In genomic region chr5:124236180-124236579, GRCm38 (mm10) we compare ENCODE assay signal across 20 mouse cellular contexts. TPM values are rescaled to one million over a fixed set of nuclear protein-coding genes. Genes with fewer than 3 reads are reported as not detected.
A peak's percentile ranks its signal among the peaks of the same experiment; 100 is the strongest.
DNase-seq lines count a peak whose midpoint lies in the region; ATAC-seq and TF ChIP-seq lines count a peak whose summit lies in the region.
"Had no signal": no experiment of that assay in that cellular context is flagged by ENCODE, and none has a peak within 500 bp of the region (broad histone marks: within the 10 kb centered on the region; RNA-seq: fewer than 3 reads in every experiment).

No protein-coding gene starts in this region.

- H3K36me3 ChIP-seq in liver, postnatal 0 days (replicated peaks; ENCODE audit: insufficient read depth, low read length) = no peaks in the 10 kb centered on the region
- H3K36me3 ChIP-seq: midbrain, embryonic 12.5 days had no signal

- peak overlapping the region; percentile 95 for H3K27ac ChIP-seq in liver, postnatal 0 days (ENCODE audit: low read depth)
- H3K27ac ChIP-seq in layer of hippocampus, adult 2 months = no peak overlapping the region
- H3K27ac ChIP-seq: hindbrain, postnatal 0 days; midbrain, embryonic 12.5 days; stomach, postnatal 0 days had no signal

- intact Hi-C loops in heart, postnatal 25 days (cut with DNase I) = no loop called here

- peak; percentile 93 for DNase-seq in heart, adult 11 months
- DNase-seq in heart, postnatal 25 days (ENCODE audit: low spot score) = no peak
- peak; percentile 78 for DNase-seq in kidney, adult 18-20 months
- no peak for DNase-seq in kidney, postnatal 10 days
- peak; percentile 64 to 87 for DNase-seq in kidney, postnatal 25 days
- no peak for DNase-seq in liver, postnatal 0 days
- DNase-seq in layer of hippocampus, adult 2 months (ENCODE audit: low spot score in 2 of 2) = no peak
- no peak for DNase-seq in gastrocnemius, postnatal 25 days
- DNase-seq: adrenal gland, postnatal 10 days; cerebellum, adult 18-20 months; forebrain, postnatal 0 days; gastrocnemius, postnatal 14 days; heart, postnatal 36 days; left cerebral cortex, postnatal 4 days; lung, adult 2 months had no signal

- ATAC-seq in liver, postnatal 0 days = peak; percentile 81
- ATAC-seq: forebrain, postnatal 0 days; hindbrain, postnatal 0 days had no signal

- H3K9me3 ChIP-seq in liver, postnatal 0 days (ENCODE audit: low read length) = no peaks in the 10 kb centered on the region
- H3K9me3 ChIP-seq: midbrain, embryonic 12.5 days had no signal

- no peak overlapping the region for H3K4me3 ChIP-seq in liver, postnatal 0 days (ENCODE audit: low read depth, low read length)
- H3K4me3 ChIP-seq in layer of hippocampus, adult 2 months = no peak overlapping the region
- H3K4me3 ChIP-seq: erythroblast, embryonic 14.5 days; midbrain, embryonic 12.5 days had no signal

- TF ChIP-seq CTCF in liver, postnatal 0 days (IDR thresholded peaks at IDR 0.05; ENCODE audit: low read depth) = no peak
- TF ChIP-seq CTCF in layer of hippocampus, adult 2 months (conservative IDR thresholded peaks at IDR 0.05) = no peak

- H3K4me1 ChIP-seq in liver, postnatal 0 days (ENCODE audit: insufficient read depth) = peaks cover 74% of the 10 kb centered on the region

- H3K9ac ChIP-seq in liver, postnatal 0 days (replicated peaks) = no peak overlapping the region; the same call in 1 of the 2 replicates
- H3K9ac ChIP-seq: forebrain, postnatal 0 days; midbrain, embryonic 12.5 days had no signal

- H3K4me2 ChIP-seq in liver, postnatal 0 days (ENCODE audit: low read depth, low read length) = no peak overlapping the region
- H3K4me2 ChIP-seq: midbrain, embryonic 12.5 days had no signal

- 63% methylated on average over 4 of the region's 4 CpGs for WGBS in liver, postnatal 0 days (ENCODE audit: insufficient replicate concordance)

- peak; percentile 68 for TF ChIP-seq EP300 in liver, postnatal 0 days (IDR thresholded peaks at IDR 0.05; ENCODE audit: low read depth)

- no peaks in the 10 kb centered on the region for H3K27me3 ChIP-seq in liver, postnatal 0 days (ENCODE audit: insufficient read depth, low read length)
- H3K27me3 ChIP-seq: CH12.LX; midbrain, embryonic 12.5 days had no signal

RNA-seq across cellular contexts. Expression of gene Pitpnm2, which starts 13.4 kb away (rescaled TPM):
- 10 to 100 TPM; 42.5 to 50.9 TPM for total RNA-seq in heart, postnatal 25 days (2021)
- 2.1 and 2.4 TPM in 2 replicates for polyA plus RNA-seq in liver, postnatal 0 days (2015; fragmentation: Nextera tagmentation; extraction: Ambion mirVana)
- 100 to 1,000 TPM; 379 to 394 TPM for total RNA-seq in layer of hippocampus, adult 2 months (2021)
- total RNA-seq in gastrocnemius, postnatal 25 days (2021) = 10 to 100 TPM; 16.7 to 17.6 TPM

Comparison
In these comparisons a context has a peak if more than half of its experiments do, and no peak if none do; other contexts are left out.
1. DNase-seq: peak in heart, adult 11 months (single experiment), kidney, adult 18-20 months (single experiment) and kidney, postnatal 25 days (2 of 2); none in heart, postnatal 25 days (single experiment), kidney, postnatal 10 days (single experiment), liver, postnatal 0 days (single experiment), layer of hippocampus, adult 2 months (0 of 2) and gastrocnemius, postnatal 25 days (single experiment).
2. RNA of gene Pitpnm2, which starts 13.4 kb away (total RNA-seq): 379 to 394 TPM in layer of hippocampus, adult 2 months; 42.5 to 50.9 TPM in heart, postnatal 25 days and 16.7 to 17.6 TPM in gastrocnemius, postnatal 25 days; every median in the first group is over 4 times any median in the second.